Mouse (Mus musculus): ENCODE measurements around the gene Hmga1b. TPM values are rescaled to one million over a fixed set of nuclear protein-coding genes. Genes with fewer than 3 reads are reported as not detected.

Hmga1b gene
- polyA plus RNA-seq, 1 experiment: 7.0 TPM

DNA sequence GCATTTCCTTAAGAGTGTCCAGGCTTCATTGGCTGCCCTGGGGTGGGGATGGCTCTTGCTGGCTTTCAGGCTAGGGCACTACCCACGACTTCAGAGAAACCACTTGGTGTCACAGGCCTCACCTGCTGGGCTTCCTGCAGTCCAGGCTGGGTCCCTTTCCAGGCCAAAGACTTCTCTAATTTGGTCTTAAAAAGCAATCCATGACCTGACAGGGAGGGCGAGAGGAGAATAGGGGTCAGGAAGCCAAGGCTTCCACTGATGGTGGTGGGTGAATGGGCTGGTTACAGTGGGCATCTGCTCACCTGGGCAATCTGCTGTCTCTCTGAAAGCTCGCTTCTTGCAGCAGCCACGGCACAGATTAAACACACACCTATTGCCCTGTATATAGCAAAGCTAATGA is 26.8 kb downstream of the Hmga1b start:
- TF ChIP-seq POLR2A (IDR thresholded peaks at IDR 0.05; ENCODE audit: control insufficient read depth, low read depth, low read length) (no peak), CTCF (IDR thresholded peaks at IDR 0.05; ENCODE audit: control insufficient read depth, insufficient read depth, insufficient replicate concordance, low read depth, low read length) (no peak)
- H3K27me3 ChIP-seq (ENCODE audit: control insufficient read depth, insufficient read depth, low read length): no peaks in the 10 kb centered on the region
- no peak overlapping the region for H3K27ac ChIP-seq (ENCODE audit: control insufficient read depth, insufficient read depth, low read depth, low read length)
- H3K4me3 ChIP-seq (ENCODE audit: control insufficient read depth, low read depth, low read length): no peak overlapping the region
- peaks cover 7% of the 10 kb centered on the region for H3K36me3 ChIP-seq (ENCODE audit: control insufficient read depth, insufficient read depth, low read length)
- peaks cover 8% of the 10 kb centered on the region for H3K4me1 ChIP-seq (ENCODE audit: control insufficient read depth, insufficient read depth, low read length)

DNA sequence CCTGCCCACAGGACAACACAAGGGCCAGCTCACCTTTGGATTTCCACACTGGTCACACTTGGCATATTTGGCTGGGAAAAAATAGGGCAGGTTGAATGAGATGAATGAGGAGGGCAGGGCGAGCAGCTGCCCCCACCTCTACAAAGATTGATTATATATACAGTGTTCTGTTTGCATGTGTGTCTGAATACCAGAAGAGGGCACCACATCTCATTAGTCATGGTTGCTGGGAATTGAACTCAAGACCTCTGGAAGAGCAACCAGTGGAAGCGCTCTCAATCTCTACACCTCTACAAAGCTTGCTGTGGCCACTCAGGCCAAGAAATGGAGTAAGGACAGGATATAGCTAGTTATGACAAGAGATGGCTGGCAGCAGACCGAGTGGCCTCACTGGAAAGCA is 27.2 kb downstream of the Hmga1b start:
- TF ChIP-seq POLR2A (IDR thresholded peaks at IDR 0.05; ENCODE audit: control insufficient read depth, low read depth, low read length) (no peak), CTCF (IDR thresholded peaks at IDR 0.05; ENCODE audit: control insufficient read depth, insufficient read depth, insufficient replicate concordance, low read depth, low read length) (no peak)
- Histone ChIP-seq H3K4me1 (ENCODE audit: control insufficient read depth, insufficient read depth, low read length) (peaks cover 7% of the 10 kb centered on the region), H3K4me3 (ENCODE audit: control insufficient read depth, low read depth, low read length) (no peak overlapping the region), H3K27ac (ENCODE audit: control insufficient read depth, insufficient read depth, low read depth, low read length) (no peak overlapping the region), H3K27me3 (ENCODE audit: control insufficient read depth, insufficient read depth, low read length) (no peaks in the 10 kb centered on the region), H3K36me3 (ENCODE audit: control insufficient read depth, insufficient read depth, low read length) (peaks cover 7% of the 10 kb centered on the region)

DNA sequence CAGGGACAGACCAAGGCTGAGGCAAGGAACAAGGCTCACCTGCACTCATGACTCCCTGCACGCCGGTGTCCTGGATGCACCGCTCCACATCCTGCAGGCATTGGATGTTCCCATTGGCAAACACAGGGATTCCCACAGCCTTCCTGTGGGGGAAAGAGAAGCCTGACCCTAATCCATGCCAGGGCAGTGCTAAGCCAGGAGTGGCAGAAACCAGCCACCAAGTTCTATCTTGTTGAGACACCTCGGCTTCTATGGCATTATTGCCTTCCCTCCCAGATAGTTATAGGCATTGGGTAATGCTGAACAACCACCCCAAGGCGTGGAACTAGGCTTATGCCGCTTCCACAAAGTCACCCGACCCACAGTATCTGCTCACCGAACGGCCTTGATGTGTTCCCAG is 30.1 kb downstream of the Hmga1b start:
- no peak overlapping the region for H3K27ac ChIP-seq (ENCODE audit: control insufficient read depth, insufficient read depth, low read depth, low read length)
- no peaks in the 10 kb centered on the region for H3K27me3 ChIP-seq (ENCODE audit: control insufficient read depth, insufficient read depth, low read length)
- peaks cover 3% of the 10 kb centered on the region for H3K4me1 ChIP-seq (ENCODE audit: control insufficient read depth, insufficient read depth, low read length)
- H3K4me3 ChIP-seq (ENCODE audit: control insufficient read depth, low read depth, low read length): no peak overlapping the region
- H3K36me3 ChIP-seq (ENCODE audit: control insufficient read depth, insufficient read depth, low read length): peaks cover 2% of the 10 kb centered on the region
- TF ChIP-seq POLR2A (IDR thresholded peaks at IDR 0.05; ENCODE audit: control insufficient read depth, low read depth, low read length) (no peak), CTCF (IDR thresholded peaks at IDR 0.05; ENCODE audit: control insufficient read depth, insufficient read depth, insufficient replicate concordance, low read depth, low read length) (no peak)

DNA sequence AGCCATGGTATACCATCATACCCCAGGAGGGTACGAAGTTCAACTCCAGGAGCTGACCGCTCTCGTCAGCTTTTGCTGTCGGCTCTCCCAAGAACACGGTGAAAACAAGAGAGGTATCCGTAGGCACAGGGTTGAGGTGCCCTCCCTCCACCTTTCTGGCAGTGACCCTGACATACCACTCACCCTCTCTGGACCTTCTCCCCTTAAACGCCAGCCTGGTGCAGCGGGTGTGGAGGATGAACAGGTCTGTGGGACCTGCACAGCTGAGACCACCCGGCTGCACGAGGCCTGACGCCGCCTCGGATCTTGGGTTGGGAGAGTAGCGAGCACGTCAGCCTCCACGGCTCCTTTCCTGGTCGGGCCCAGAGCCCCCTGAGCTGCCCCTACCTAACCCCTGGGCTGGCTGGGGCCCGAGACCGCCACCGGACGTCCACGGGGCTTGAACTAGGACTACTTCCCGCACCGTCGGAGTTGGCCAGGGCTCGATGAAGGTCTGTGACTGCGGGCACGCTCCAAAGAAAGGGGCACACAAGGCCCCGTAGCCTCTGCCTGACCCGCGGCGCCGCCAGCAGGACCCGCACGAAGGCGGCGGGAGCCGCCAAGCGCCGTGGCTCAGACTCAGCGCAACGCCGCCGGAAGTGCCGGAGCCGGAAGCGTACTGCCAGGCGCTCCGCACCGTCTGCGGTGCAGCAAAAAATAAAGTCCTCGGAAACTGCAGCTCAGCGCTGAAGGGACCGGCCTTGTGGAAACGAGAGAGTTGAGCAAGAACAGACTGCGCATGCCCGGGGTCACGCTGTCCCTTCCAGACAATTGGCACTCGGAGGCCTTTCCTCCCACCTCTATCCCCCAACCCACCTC is 33.4 kb downstream of the Hmga1b start, which contains the start of gene Dus1l:
Dus1l (minus strand) TSS at position 648 of the 858 bp plus-strand sequence.
- Histone ChIP-seq H3K4me3 (ENCODE audit: control insufficient read depth, low read depth, low read length) (peak within 1 kb of the TSS; percentile 84), H3K4me1 (ENCODE audit: control insufficient read depth, insufficient read depth, low read length) (peaks cover 5% of the 10 kb centered on the region), H3K27me3 (ENCODE audit: control insufficient read depth, insufficient read depth, low read length) (no peaks in the 10 kb centered on the region), H3K27ac (ENCODE audit: control insufficient read depth, insufficient read depth, low read depth, low read length) (peak within 1 kb of the TSS; percentile 16), H3K36me3 (ENCODE audit: control insufficient read depth, insufficient read depth, low read length) (no peaks in the 10 kb centered on the region; the same call in 1 of the 2 replicates)
- TF ChIP-seq CTCF (IDR thresholded peaks at IDR 0.05; ENCODE audit: control insufficient read depth, insufficient read depth, insufficient replicate concordance, low read depth, low read length) (no peak), POLR2A (IDR thresholded peaks at IDR 0.05; ENCODE audit: control insufficient read depth, low read depth, low read length) (peak; percentile 58)

DNA sequence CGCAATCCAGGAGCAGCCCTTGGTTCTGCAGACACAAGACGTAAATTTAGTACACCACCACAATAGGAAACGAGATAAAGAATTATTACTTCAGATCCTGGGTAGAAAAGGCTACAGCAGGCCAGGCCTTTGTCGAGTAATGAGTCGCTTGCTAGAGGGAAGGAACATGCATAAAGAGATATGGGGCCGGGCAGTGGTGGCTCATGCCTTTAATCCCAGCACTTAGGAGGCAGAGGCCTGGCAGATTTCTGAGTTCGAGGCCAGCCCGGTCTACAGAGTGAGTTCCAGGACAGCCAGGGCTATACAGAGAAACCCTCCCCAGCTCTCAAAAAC is 34.0 kb downstream of the Hmga1b start:
- H3K27ac ChIP-seq (ENCODE audit: control insufficient read depth, insufficient read depth, low read depth, low read length): 0 out of 2 replicates have a peak overlapping the region, but pooled peaks have one; percentile 16
- H3K4me1 ChIP-seq (ENCODE audit: control insufficient read depth, insufficient read depth, low read length): peaks cover 5% of the 10 kb centered on the region
- H3K36me3 ChIP-seq (ENCODE audit: control insufficient read depth, insufficient read depth, low read length): no peaks in the 10 kb centered on the region; the same call in 1 of the 2 replicates
- no peak for TF ChIP-seq POLR2A (IDR thresholded peaks at IDR 0.05; ENCODE audit: control insufficient read depth, low read depth, low read length)
- no peak for TF ChIP-seq CTCF (IDR thresholded peaks at IDR 0.05; ENCODE audit: control insufficient read depth, insufficient read depth, insufficient replicate concordance, low read depth, low read length)
- peak overlapping the region; percentile 84 for H3K4me3 ChIP-seq (ENCODE audit: control insufficient read depth, low read depth, low read length)
- H3K27me3 ChIP-seq (ENCODE audit: control insufficient read depth, insufficient read depth, low read length): no peaks in the 10 kb centered on the region

DNA sequence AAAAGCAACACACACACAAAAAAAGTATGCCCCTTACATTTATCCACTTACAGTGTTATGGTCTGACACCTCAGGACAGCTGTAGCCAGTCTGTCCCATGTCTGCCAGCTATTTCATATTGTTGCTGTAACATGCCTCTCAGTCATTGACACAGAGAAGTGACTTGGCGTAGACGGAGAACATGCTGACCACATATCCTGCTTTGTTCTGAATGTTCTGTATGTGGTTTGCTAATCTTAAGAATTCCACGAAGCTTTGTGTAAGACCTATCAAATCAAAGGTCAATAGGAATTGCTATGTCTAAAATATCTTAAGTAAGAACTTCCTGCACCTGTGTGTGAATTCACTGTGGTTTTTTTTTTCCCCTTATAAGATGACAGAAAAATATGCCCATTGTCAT is 35.6 kb downstream of the Hmga1b start:
- H3K4me3 ChIP-seq (ENCODE audit: control insufficient read depth, low read depth, low read length): no peak overlapping the region
- no peaks in the 10 kb centered on the region for H3K27me3 ChIP-seq (ENCODE audit: control insufficient read depth, insufficient read depth, low read length)
- TF ChIP-seq CTCF (IDR thresholded peaks at IDR 0.05; ENCODE audit: control insufficient read depth, insufficient read depth, insufficient replicate concordance, low read depth, low read length): no peak
- peaks cover 5% of the 10 kb centered on the region for H3K4me1 ChIP-seq (ENCODE audit: control insufficient read depth, insufficient read depth, low read length)
- H3K27ac ChIP-seq (ENCODE audit: control insufficient read depth, insufficient read depth, low read depth, low read length): no peak overlapping the region
- no peaks in the 10 kb centered on the region; the same call in 1 of the 2 replicates for H3K36me3 ChIP-seq (ENCODE audit: control insufficient read depth, insufficient read depth, low read length)

DNA sequence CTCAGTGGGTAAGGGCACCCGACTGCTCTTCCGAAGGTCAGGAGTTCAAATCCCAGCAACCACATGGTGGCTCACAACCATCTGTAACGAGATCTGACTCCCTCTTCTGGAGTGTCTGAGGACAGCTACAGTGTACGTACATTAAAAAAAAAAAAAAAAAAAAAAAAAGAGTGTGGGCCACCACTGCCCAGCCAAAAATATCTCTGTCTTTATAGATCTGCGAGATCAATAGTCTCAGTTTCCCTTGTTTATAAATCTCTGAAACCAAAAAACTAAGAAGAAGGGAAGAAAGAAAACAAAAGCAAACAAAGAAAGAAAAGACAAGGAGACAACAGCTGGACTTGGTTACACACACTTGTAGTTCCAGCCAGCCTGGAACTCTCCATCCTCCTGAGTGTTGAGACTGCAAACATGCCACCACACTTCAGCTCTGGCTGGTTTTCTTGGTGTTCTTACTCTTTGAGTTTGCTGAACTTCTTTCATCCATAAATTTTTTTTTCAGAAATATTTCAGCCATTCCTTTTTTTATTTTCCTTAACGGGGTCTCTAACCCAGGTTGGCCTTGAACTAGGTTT is 36.8 kb downstream of the Hmga1b start:
- Histone ChIP-seq H3K4me3 (ENCODE audit: control insufficient read depth, low read depth, low read length) (no peak overlapping the region), H3K27ac (ENCODE audit: control insufficient read depth, insufficient read depth, low read depth, low read length) (peak overlapping the region; percentile 62), H3K4me1 (ENCODE audit: control insufficient read depth, insufficient read depth, low read length) (peaks cover 5% of the 10 kb centered on the region), H3K36me3 (ENCODE audit: control insufficient read depth, insufficient read depth, low read length) (no peaks in the 10 kb centered on the region), H3K27me3 (ENCODE audit: control insufficient read depth, insufficient read depth, low read length) (no peaks in the 10 kb centered on the region)
- TF ChIP-seq POLR2A (IDR thresholded peaks at IDR 0.05; ENCODE audit: control insufficient read depth, low read depth, low read length) (no peak), CTCF (IDR thresholded peaks at IDR 0.05; ENCODE audit: control insufficient read depth, insufficient read depth, insufficient replicate concordance, low read depth, low read length) (no peak)

Data from testis, adult 2 months (tissue).